Mouse (Mus musculus) bone marrow macrophage, adult 2 months (primary cell): ENCODE measurements around the gene Optc. TPM values are rescaled to one million over a fixed set of nuclear protein-coding genes. Genes with fewer than 3 reads are reported as not detected.
A peak's percentile ranks its signal among the peaks of the same experiment; 100 is the strongest.

Source experiments
- H3K27ac ChIP-seq: 2 replicates; pipeline ENCODE4 v1.5.1; 2012; ENCODE audit warnings: low read depth, low read length; ENCODE audit not compliant: insufficient read depth
- H3K4me1 ChIP-seq: 2 replicates; pipeline ENCODE4 v1.6.1; 2012; ENCODE audit warnings: low read length; ENCODE audit not compliant: control insufficient read depth, insufficient read depth
- H3K4me3 ChIP-seq: 2 replicates; pipeline ENCODE4 v1.5.1; 2012; ENCODE audit warnings: mild to moderate bottlenecking, low read length, moderate library complexity; ENCODE audit not compliant: insufficient read depth
- CTCF ChIP-seq: IDR thresholded peaks from 2 replicates; pipeline ENCODE4 v1.5.1; 2012; ENCODE audit warnings: low read depth, mild to moderate bottlenecking, low read length, moderate library complexity
- POLR2A ChIP-seq: IDR thresholded peaks from 2 replicates; pipeline ENCODE4 v1.6.1; 2012; ENCODE audit warnings: mild to moderate bottlenecking, low read depth, low read length, borderline replicate concordance
- polyA plus RNA-seq: library from polyadenylated mRNA; stranded (reverse); fragments of >200 nt; gene quantifications from 2 replicates; pipeline ENCODE4 v1.2.4, GENCODE M21; 2012; ENCODE audit not compliant: missing spikeins, insufficient read depth, insufficient read length

The Optc gene
- polyA plus RNA-seq, 1 experiment, result not detected

GRCm38 (mm10) chr1:133908659-133909575 lies 1.1 kb upstream of the Optc start:
- TF ChIP-seq POLR2A (no peak), CTCF (no peak)
- H3K4me3 ChIP-seq, result peak overlapping the region; percentile 25; the same call in 1 of the 2 replicates
- H3K27ac ChIP-seq, result no peak overlapping the region
- peaks cover 4% of the 10 kb centered on the region; the same call in 1 of the 2 replicates for H3K4me1 ChIP-seq

- no peak for TF ChIP-seq POLR2A
- no peak for TF ChIP-seq CTCF
- H3K4me3 ChIP-seq, result no peak overlapping the region
Measured at GRCm38 (mm10) chr1:133906420-133906819, 1.4 kb downstream of the Optc start.

GRCm38 (mm10) chr1:133900825-133901224 lies 7.0 kb downstream of the Optc start:
- Histone ChIP-seq H3K4me3 (no peak overlapping the region), H3K4me1 (no peaks in the 10 kb centered on the region), H3K27ac (no peak overlapping the region)
- TF ChIP-seq CTCF (no peak), POLR2A (no peak)

More at GRCm38 (mm10) chr1:133906420-133906819, 1.4 kb downstream of the Optc start:
- peaks cover 4% of the 10 kb centered on the region; the same call in 1 of the 2 replicates for H3K4me1 ChIP-seq
- no peak overlapping the region for H3K27ac ChIP-seq

GRCm38 (mm10) chr1:133899043-133899542 lies 8.7 kb downstream of the Optc start:
- no peak for TF ChIP-seq POLR2A
- TF ChIP-seq CTCF, result no peak
- Histone ChIP-seq H3K4me1 (no peaks in the 10 kb centered on the region), H3K27ac (no peak overlapping the region), H3K4me3 (no peak overlapping the region)

GRCm38 (mm10) chr1:133897293-133897692 lies 10.5 kb downstream of the Optc start:
- H3K4me3 ChIP-seq, result no peak overlapping the region
- no peak overlapping the region for H3K27ac ChIP-seq
- no peak for TF ChIP-seq POLR2A
- TF ChIP-seq CTCF, result no peak
- H3K4me1 ChIP-seq, result no peaks in the 10 kb centered on the region

GRCm38 (mm10) chr1:133891489-133891888 lies 16.3 kb downstream of the Optc start:
- no peaks in the 10 kb centered on the region for H3K4me1 ChIP-seq

GRCm38 (mm10) chr1:133889949-133890598 lies 17.7 kb downstream of the Optc start:
- TF ChIP-seq POLR2A, result no peak
- TF ChIP-seq CTCF, result no peak
- Histone ChIP-seq H3K27ac (no peak overlapping the region), H3K4me1 (no peaks in the 10 kb centered on the region), H3K4me3 (no peak overlapping the region)

More at GRCm38 (mm10) chr1:133891489-133891888, 16.3 kb downstream of the Optc start:
- H3K27ac ChIP-seq, result no peak overlapping the region
- TF ChIP-seq CTCF (no peak), POLR2A (no peak)
- no peak overlapping the region for H3K4me3 ChIP-seq

- Histone ChIP-seq H3K4me1 (no peaks in the 10 kb centered on the region), H3K4me3 (no peak overlapping the region), H3K27ac (no peak overlapping the region)
- TF ChIP-seq CTCF (no peak), POLR2A (no peak)
Measured at GRCm38 (mm10) chr1:133887538-133888250, 20.1 kb downstream of the Optc start.

GRCm38 (mm10) chr1:133887044-133887443 lies 20.8 kb downstream of the Optc start:
- Histone ChIP-seq H3K27ac (no peak overlapping the region), H3K4me3 (no peak overlapping the region), H3K4me1 (no peaks in the 10 kb centered on the region)
- TF ChIP-seq CTCF (no peak), POLR2A (no peak)
